Comparison of ENCODE assay signal across 8 mouse cellular contexts in genomic region chr2:154455776-154456175, GRCm38 (mm10). TPM values are rescaled to one million over a fixed set of nuclear protein-coding genes. Genes with fewer than 3 reads are reported as not detected.
DNase-seq lines count a peak whose midpoint lies in the region; ATAC-seq lines count a peak whose summit lies in the region.

No protein-coding gene starts in this region.

- peak; percentile 18 for DNase-seq in layer of hippocampus, adult 11-12 months (ENCODE audit: low spot score)
- no peak for DNase-seq in layer of hippocampus, postnatal 14 days (ENCODE audit: low spot score in 2 of 2)
- DNase-seq in embryo, embryonic 10.5 days (ENCODE audit: low spot score): peak; percentile 43
- peak; percentile 72 to 80 for DNase-seq in heart, adult 9 months (ENCODE audit: low spot score in 2 of 2)
- peak; percentile 57 for DNase-seq in kidney, postnatal 10 days
- DNase-seq in spleen, adult 18-20 months: no peak

- ATAC-seq in megakaryocyte-erythroid progenitor cell, adult 5-6 weeks (replicated peaks; ENCODE audit: low FRiP score, low TSS enrichment, poor library complexity, severe bottlenecking): peak; percentile 79
- ATAC-seq in erythroblast, adult 5-6 weeks (replicated peaks; ENCODE audit: low FRiP score, poor library complexity, severe bottlenecking): no peak

RNA-seq across cellular contexts. Expression of gene Cbfa2t2, which starts 19.5 kb away (rescaled TPM):
- 10 to 100 TPM; 43.3 to 50.4 TPM for total RNA-seq in layer of hippocampus, postnatal 14 days (2021)
- 17.0 and 20.8 TPM in 2 replicates for total RNA-seq in megakaryocyte-erythroid progenitor cell, adult 5-6 weeks (2014; fragmentation: Nextera tagmentation)
- total RNA-seq in megakaryocyte-erythroid progenitor cell, adult 5-6 weeks (2017): 10.4 and 18.8 TPM in 2 replicates
- 5.6 and 8.5 TPM in 2 replicates for total RNA-seq in erythroblast, adult 5-6 weeks (2015; ENCODE audit: low replicate concordance)
- 2.9 and 9.5 TPM in 2 replicates for total RNA-seq in erythroblast, adult 5-6 weeks (2017; ENCODE audit: low replicate concordance)

RNA-seq across cellular contexts. Expression of gene Snta1, which starts 47.9 kb away (rescaled TPM):
- 10 to 100 TPM; 43.6 to 47.1 TPM for total RNA-seq in layer of hippocampus, postnatal 14 days (2021)
- total RNA-seq in megakaryocyte-erythroid progenitor cell, adult 5-6 weeks (2014; fragmentation: Nextera tagmentation): 0.27 and 1.5 TPM in 2 replicates
- total RNA-seq in megakaryocyte-erythroid progenitor cell, adult 5-6 weeks (2017): 0.76 TPM in 1 of 2 replicates, not detected in the other
- total RNA-seq in erythroblast, adult 5-6 weeks (2015; ENCODE audit: low replicate concordance): not detected in 2 replicates
- total RNA-seq in erythroblast, adult 5-6 weeks (2017; ENCODE audit: low replicate concordance): 0.17 and 0.56 TPM in 2 replicates

Comparison
In these comparisons a context has a peak if more than half of its experiments do, and no peak if none do; other contexts are left out.
1. DNase-seq: peak in layer of hippocampus, adult 11-12 months (single experiment), embryo, embryonic 10.5 days (single experiment), heart, adult 9 months (2 of 2) and kidney, postnatal 10 days (single experiment); none in layer of hippocampus, postnatal 14 days (0 of 2) and spleen, adult 18-20 months (0 of 2).
2. RNA of gene Snta1, which starts 47.9 kb away (total RNA-seq): 43.6 to 47.1 TPM in layer of hippocampus, postnatal 14 days; 0.27 to 1.5 TPM in megakaryocyte-erythroid progenitor cell, adult 5-6 weeks and 0.17 to 0.56 TPM in erythroblast, adult 5-6 weeks; every median in the first group is over 10 times any median in the second.